Mouse (Mus musculus) liver, adult 2 months (tissue): ENCODE measurements around the gene Acaa1b.

ENCODE experiments used
- CTCF ChIP-seq: fragments of 200-500 bp; IDR thresholded peaks from 2 replicates; pipeline ENCODE4 v1.5.1; 2011; ENCODE audit warnings: low read depth, low read length, control low read depth
- POLR2A ChIP-seq: fragments of 200-500 bp; IDR thresholded peaks from 2 replicates; pipeline ENCODE4 v1.6.1; 2011; ENCODE audit warnings: low read length, control low read depth; ENCODE audit not compliant: insufficient read depth; ENCODE audit errors: extremely low read depth

GRCm38 (mm10) chr9:119164743-119165142, 7.8 kb upstream of the Acaa1b start:
- TF ChIP-seq CTCF (no peak), POLR2A (no peak)
